Mouse (Mus musculus) CD4-positive naive resting alpha-beta T cell, adult 76 days (primary cell): ENCODE data around the gene Slc4a11. TPM values are rescaled to one million over a fixed set of nuclear protein-coding genes. Genes with fewer than 3 reads are reported as not detected.

Experiments
- total RNA-seq: library from RNA; stranded (reverse); gene quantifications from one replicate; pipeline ENCODE4 v1.2.4, GENCODE M21; 2023

The Slc4a11 gene
- 1.1 TPM for total RNA-seq

DNA sequence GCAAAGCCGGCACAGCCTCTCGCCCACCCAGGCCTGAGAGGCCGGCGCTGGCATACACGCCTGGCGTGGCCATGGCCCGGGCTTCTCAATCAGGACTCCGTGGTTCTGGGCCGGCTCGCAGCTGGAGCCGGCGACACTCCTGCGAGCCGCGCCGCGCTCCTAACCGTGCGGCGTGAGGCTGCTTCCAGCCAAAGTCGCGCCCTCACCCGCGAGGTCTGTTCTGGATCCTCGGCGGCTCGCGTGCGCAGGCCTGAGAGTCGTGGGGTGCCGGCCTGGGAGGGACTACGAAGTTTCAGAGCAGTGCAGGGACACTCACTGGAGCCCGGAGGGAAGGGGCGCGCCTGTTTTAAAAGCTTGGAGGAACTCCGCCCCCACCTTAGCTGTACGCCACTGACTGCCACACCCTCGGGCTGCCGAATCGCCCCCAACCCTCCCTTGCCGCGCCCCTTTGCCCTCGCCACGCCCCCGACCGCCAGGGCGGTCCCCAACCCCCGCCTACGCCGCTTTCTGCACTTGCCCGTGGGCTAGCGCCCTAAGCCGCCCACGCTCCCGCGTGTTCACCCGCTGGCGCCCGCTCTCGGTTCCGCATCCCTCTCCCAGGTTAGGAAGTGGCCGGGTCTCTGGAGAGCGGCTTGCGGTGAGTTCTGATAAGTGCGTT lies at the start of gene Slc4a11:
Slc4a11 (minus strand) TSS at position 367 of the 658 bp plus-strand sequence.

DNA sequence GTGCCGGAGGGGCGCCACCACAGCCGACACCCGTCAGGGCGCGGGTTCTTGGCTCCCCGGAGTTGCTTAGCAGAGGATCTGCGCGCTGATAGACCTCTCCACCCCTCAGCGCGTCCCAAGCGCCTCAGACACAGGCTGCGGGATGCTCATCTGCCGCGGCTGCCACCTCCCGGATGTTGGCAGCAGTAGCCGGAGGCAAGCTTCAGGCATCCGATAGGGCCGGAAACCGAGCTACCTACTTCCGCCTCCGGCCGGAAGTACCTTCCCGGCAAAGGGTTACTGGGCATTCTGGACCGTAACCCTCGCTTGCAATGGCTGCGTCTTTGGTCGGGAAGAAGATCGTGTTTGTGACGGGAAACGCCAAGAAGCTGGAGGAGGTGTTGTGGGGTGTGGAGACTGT lies 29.8 kb downstream of the Slc4a11 start, which contains the start of gene Itpa:
Itpa (plus strand) TSS at position 52 of the 400 bp plus-strand sequence.

DNA sequence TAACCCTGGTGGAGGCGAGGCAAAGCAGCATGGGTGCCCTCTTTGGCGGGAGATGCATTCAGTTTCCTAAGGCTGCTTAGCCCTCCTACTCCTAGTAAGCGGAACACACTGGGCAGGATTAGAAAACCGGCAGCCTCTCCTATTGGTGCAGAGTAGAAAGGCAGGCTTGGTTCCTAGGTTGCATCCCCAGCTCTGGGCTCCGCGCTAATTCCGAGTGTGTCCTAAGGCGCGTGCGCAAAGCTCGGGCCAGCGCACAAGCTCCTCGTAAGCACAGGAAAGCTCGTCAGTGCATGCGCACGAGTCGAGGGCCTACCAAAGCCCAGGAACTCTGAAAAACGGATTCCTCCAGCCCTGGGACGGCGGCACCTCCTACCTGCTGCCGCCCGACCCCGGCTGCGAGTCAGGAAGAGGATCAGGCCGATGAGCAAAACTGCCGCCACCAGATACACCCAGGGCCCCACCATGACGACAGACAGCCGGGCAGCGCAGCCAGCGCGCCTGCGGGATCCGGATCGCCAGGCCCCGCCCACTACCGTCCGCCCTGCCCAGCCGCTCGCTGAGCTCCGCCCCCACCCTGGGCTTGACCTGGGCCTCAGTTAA lies 33.1 kb downstream of the Slc4a11 start, which contains the start of gene Ddrgk1:
Ddrgk1 (minus strand) TSS at position 558 of the 600 bp plus-strand sequence.

DNA sequence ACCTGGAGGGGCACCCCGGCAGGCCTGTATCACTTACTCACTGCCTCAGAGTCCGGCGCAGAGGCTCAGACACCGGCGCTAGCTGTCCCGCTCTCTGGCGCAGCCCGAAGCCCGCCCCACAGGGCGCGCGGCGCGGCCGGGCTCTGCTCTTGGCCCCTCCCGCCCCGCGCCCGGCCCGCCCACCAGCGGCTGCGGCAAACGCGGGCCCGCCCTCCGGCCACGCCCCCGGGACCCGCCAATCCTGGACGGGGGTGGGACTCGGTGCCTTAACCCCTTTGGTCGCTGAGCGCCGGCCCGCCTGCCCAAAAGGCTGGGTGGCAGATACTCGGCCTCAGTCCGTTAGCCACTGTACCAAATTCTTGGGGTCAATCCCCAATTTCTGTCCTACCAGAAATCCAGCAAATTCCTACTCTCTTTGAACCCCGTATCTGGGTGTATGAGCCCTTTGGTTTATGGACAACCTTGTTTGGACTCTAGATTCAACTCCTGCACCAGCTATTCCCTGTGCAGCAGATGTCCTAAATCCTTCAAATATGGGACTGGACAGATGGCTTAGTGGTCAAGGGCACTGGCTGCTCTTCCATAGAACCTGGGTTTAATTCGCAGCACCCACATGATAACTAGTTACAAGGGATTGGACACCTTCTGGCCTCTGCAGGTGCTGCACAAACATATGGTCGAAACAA lies 54.5 kb downstream of the Slc4a11 start, which contains the start of gene Lzts3:
Lzts3 (minus strand) TSS at position 120 of the 686 bp plus-strand sequence.

Other genes with a start within 250 kb of the Slc4a11 start
- gene Ptpra, start 247.2 kb downstream of the Slc4a11 start, total RNA-seq = 132 TPM
- gene Mrps26, start 133.8 kb downstream of the Slc4a11 start, total RNA-seq = 52.1 TPM
- gene Oxt, start 121.3 kb downstream of the Slc4a11 start, total RNA-seq = not detected
- gene Avp, start 115.0 kb downstream of the Slc4a11 start, total RNA-seq = not detected
- 4.5 TPM for gene Fastkd5, start 67.5 kb downstream of the Slc4a11 start, total RNA-seq
- gene Ubox5, start 67.5 kb downstream of the Slc4a11 start, total RNA-seq = 2.7 TPM
- 5.4 TPM for gene Lzts3, start 54.7 kb downstream of the Slc4a11 start, total RNA-seq
- gene Ddrgk1, start 32.9 kb downstream of the Slc4a11 start, total RNA-seq = 146 TPM
- gene Itpa, start 29.9 kb downstream of the Slc4a11 start, total RNA-seq = 10.3 TPM
- gene 4930402H24Rik, start 208.9 kb upstream of the Slc4a11 start, total RNA-seq = 28.0 TPM
- gene Atrn, start 209.0 kb upstream of the Slc4a11 start, total RNA-seq = 28.5 TPM